Comparison of ENCODE assay signal across 26 mouse cellular contexts in the genomic region with DNA sequence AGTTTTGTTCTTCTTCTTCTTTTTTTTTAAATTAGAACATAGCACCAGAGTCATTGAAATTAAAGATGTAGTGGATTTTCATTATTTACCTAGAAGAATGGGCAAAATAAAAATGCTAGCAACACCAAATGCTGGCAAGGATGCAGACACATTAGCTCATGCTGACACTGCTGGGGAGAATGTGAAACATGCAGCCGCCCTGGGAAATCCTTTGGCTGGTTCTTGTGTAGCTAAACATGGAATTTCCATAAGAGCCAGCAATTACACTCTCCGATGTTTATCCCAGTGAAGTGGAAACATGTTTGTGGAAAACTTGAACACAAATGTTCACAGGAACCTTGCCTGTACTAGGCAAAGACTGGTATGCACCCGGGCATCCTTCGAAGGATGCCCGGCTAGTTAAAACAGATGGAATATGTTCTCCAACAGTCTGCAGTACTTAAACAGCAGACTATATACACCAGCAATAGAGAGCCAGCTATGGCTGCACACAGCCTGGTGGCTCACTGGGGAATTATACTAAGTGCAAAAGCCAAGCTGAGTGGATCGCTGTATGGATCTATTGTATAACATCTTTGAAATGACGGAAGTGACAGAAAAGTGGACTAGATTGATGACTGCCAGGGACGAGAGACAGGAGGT.
A peak's percentile ranks its signal among the peaks of the same experiment; 100 is the strongest.
DNase-seq lines count a peak whose midpoint lies in the region; ATAC-seq lines count a peak whose summit lies in the region.
"Had no signal": no experiment of that assay in that cellular context is flagged by ENCODE, and none has a peak within 500 bp of the region (broad histone marks: within the 10 kb centered on the region; RNA-seq: fewer than 3 reads in every experiment).

No protein-coding gene starts in this region.

- no peaks in the 10 kb centered on the region for H3K9me3 ChIP-seq in heart, embryonic 10.5 days
- H3K9me3 ChIP-seq: heart, embryonic 13.5 days; limb, embryonic 10.5 days; liver, embryonic 15.5 days; lung, embryonic 15.5 days; neural tube, embryonic 12.5 days had no signal

- H3K27ac ChIP-seq in heart, embryonic 10.5 days, result no peak overlapping the region
- H3K27ac ChIP-seq in brown adipose tissue, adult 24 weeks (replicated peaks; ENCODE audit: low read depth, low read length), result peak overlapping the region; percentile 46
- H3K27ac ChIP-seq: heart, embryonic 13.5 days; hindbrain, embryonic 14.5 days; limb, embryonic 10.5 days; liver, embryonic 15.5 days; lung, embryonic 15.5 days; neural tube, embryonic 12.5 days had no signal

- no peak overlapping the region for H3K4me3 ChIP-seq in heart, embryonic 10.5 days
- no peak overlapping the region for H3K4me3 ChIP-seq in brown adipose tissue, adult 24 weeks (ENCODE audit: insufficient read depth, low read depth, low read length)
- H3K4me3 ChIP-seq: heart, embryonic 13.5 days; limb, embryonic 10.5 days; liver, embryonic 15.5 days; lung, embryonic 15.5 days; neural tube, embryonic 12.5 days had no signal

- intact Hi-C loops in heart, postnatal 10 days (cut with DNase I), result no loop called here

- 0 out of 2 replicates have a peak, but pooled peaks have one; percentile 17 for ATAC-seq in frontal cortex, adult (ENCODE audit: low TSS enrichment)
- ATAC-seq: inflammation-experienced regulatory T-cells, adult 6 months had no signal

- no peaks in the 10 kb centered on the region for H3K27me3 ChIP-seq in heart, embryonic 10.5 days (ENCODE audit: insufficient read depth, poor library complexity, severe bottlenecking)
- H3K27me3 ChIP-seq: heart, embryonic 13.5 days; liver, embryonic 15.5 days; lung, embryonic 15.5 days; neural tube, embryonic 12.5 days had no signal

- no peak for DNase-seq in frontal cortex, postnatal 10 days (ENCODE audit: low spot score in 2 of 2)
- peak; percentile 28 to 49 for DNase-seq in heart, postnatal 10 days
- no peak for DNase-seq in heart, embryonic 10.5 days (ENCODE audit: low spot score)
- peak; percentile 47 for DNase-seq in gastrocnemius, postnatal 25 days
- DNase-seq in c-Kit-positive CD71-positive TER-119-positive erythroid progenitor cells, embryonic 14.5 days (ENCODE audit: low spot score), result no peak
- no peak for DNase-seq in layer of hippocampus, adult 11-12 months (ENCODE audit: low spot score)
- DNase-seq: adrenal gland, postnatal 14 days; cerebellum, adult 11-12 months; cerebellum, postnatal 14 days; heart, postnatal 4 days; kidney, adult 18-20 months; kidney, postnatal 4 days; liver; lung, postnatal 36 days; midbrain, embryonic 14.5 days; right cerebral cortex, postnatal 14 days; thymus, postnatal 14 days had no signal

- WGBS in heart, embryonic 10.5 days, result 88% methylated on average over 8 of the region's 8 CpGs

- peaks cover 5% of the 10 kb centered on the region; the same call in 1 of the 2 replicates for H3K4me1 ChIP-seq in heart, embryonic 10.5 days
- peaks cover 31% of the 10 kb centered on the region for H3K4me1 ChIP-seq in brown adipose tissue, adult 24 weeks (ENCODE audit: control insufficient read depth, insufficient read depth, insufficient read length, low read length)
- H3K4me1 ChIP-seq: limb, embryonic 10.5 days; neural tube, embryonic 12.5 days had no signal

- peaks cover 31% of the 10 kb centered on the region; the same call in 1 of the 2 replicates for H3K36me3 ChIP-seq in heart, embryonic 10.5 days
- H3K36me3 ChIP-seq: neural tube, embryonic 12.5 days had no signal

Comparison
In these comparisons a context has a peak if more than half of its experiments do, and no peak if none do; other contexts are left out.
1. DNase-seq: peak in heart, postnatal 10 days (2 of 2) and gastrocnemius, postnatal 25 days (single experiment); none in frontal cortex, postnatal 10 days (0 of 2), heart, embryonic 10.5 days (single experiment), c-Kit-positive CD71-positive TER-119-positive erythroid progenitor cells, embryonic 14.5 days (single experiment) and layer of hippocampus, adult 11-12 months (single experiment).